Mouse (Mus musculus): Measurements from ENCODE around the gene Zmat5.
"Not testable (repeated sequence)": the region's sequence is repeated elsewhere in the genome, so short reads cannot be mapped to it uniquely, and the experiment has no call there.

Zmat5 gene

GRCm38 (mm10) chr11:4688632-4689380, 15.7 kb upstream of the Zmat5 start:
- DNase-seq (ENCODE audit: low read depth, low spot score), result no peak

- DNase-seq (ENCODE audit: low read depth, low spot score), result no peak
These were observed 14.1 kb upstream of the Zmat5 start for GRCm38 (mm10) chr11:4690353-4690752.

DNA sequence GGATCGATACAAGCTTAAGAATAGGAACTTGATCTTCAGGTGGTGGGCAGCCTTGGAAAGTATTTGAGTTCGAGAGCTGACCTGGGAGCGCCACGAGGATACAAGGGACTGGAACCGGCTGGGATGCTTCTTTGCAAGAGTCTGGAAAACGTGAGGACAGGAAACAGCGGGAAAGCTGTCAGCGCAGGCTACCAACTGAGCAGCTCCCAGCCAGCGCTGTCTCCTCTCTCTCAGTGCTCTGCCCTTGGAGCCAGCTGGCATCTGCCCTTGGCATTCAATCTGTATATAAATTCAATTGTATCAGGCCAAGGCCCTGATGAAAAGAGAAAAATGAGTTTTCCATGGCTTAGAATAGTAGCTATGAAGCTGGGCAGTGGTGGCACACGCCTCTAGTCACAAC, 13.3 kb upstream of the Zmat5 start:
- no peak for DNase-seq (ENCODE audit: low read depth, low spot score)

DNA sequence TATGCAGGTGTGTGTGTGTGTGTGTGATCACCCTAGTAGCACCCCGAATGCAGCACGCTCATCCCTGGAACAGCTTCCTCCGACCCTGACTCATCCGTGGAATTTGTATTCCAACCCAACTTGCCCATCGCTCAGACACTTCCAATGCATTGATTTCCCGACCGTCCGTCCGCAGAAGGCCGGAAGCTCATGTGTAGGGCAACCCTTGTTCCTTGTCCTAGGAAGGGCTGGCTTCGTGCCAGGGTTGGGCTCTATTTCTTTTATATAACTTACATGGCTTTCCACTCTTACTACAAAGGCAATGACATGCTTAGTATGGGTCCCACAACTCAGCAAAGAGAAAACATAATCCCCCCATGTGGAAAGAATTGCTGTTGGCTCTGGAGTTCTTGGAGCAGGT, 12.3 kb upstream of the Zmat5 start:
- no peak for DNase-seq (ENCODE audit: low read depth, low spot score)

- DNase-seq (ENCODE audit: low read depth, low spot score), result no peak
These were observed 7.2 kb upstream of the Zmat5 start for GRCm38 (mm10) chr11:4697043-4697983.

DNA sequence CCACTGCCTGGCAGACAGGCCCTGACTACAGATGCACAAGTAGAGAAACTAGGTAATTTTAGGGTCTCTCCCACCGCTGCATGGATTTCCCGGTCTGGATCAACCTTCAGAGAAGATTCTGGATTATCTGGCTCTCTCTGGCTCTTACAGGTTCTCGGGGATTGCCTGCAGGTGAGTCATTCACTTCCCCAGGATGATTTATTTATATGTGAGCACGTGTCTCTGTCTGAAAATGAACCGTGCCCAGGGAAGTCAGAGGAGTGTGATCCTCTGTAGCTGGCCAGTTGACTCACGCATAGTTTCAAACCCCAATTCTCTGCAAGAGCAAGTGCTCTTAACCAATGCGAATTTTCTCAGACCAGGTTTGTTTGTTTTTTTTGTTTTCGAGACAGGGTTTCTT, 3.8 kb upstream of the Zmat5 start:
- no peak for DNase-seq (ENCODE audit: low read depth, low spot score)

DNA sequence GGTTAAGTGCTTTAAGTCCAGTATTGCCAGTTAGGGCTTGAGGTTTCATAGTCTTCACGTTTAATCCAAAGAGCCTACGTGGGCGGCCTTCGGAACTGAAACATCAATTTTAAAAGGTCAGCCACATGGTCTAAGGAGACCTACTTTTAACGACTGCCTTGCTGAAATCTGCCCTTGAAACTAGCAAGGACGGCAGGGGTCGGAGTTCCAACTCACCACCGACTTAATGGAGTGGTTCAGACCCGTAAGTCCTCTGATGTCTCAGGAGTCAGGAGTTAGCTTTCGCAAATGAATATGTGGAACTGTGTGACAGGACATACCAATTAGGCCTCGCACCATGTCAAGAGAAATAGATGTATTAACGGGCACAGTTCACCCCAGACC, 798 bp upstream of the Zmat5 start:
- DNase-seq (ENCODE audit: low read depth, low spot score), result no peak

DNA sequence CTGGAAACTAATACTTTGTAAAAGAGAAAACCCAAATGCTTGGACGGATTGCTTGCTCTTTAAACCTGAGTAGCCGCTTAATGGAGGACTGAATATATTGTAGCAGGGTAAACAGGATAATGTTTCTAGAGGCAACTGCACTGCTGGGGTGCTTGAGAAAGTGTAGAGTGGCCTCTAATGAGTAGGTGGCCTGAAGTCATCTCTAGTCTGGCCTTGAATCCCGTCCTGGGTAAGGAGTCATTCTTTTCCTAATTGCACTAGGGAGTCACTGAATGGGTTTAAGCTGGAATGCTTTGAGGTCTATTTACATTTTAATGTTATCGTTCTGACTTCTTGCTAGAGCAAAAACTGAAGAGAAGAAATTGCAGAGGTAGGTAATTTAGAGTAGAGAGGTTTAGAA, 700 bp downstream of the Zmat5 start:
- no peak for DNase-seq (ENCODE audit: low read depth, low spot score)

DNA sequence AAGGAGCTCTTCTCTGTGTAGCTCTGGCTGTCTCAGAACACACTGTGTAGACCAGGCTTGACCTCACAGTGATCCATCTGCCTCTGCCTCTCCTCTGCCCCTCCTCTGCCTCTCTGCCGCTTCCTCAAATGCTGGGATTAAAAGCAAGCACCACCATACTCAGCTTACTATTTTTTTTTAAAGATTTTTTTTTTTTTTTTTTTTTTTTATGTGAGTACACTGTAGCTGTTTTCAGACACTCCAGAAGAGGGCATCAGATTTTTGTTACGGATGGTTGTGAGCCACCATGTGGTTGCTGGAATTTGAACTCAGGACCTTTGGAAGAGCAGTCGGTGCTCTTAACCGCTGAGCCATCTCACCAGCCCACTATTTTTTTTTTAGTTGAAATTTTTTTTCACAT, 5.7 kb downstream of the Zmat5 start:
- not testable (repeated sequence) for DNase-seq (ENCODE audit: low read depth, low spot score)

- no peak for DNase-seq (ENCODE audit: low read depth, low spot score)
These were observed 8.3 kb downstream of the Zmat5 start for GRCm38 (mm10) chr11:4712822-4713221.

DNA sequence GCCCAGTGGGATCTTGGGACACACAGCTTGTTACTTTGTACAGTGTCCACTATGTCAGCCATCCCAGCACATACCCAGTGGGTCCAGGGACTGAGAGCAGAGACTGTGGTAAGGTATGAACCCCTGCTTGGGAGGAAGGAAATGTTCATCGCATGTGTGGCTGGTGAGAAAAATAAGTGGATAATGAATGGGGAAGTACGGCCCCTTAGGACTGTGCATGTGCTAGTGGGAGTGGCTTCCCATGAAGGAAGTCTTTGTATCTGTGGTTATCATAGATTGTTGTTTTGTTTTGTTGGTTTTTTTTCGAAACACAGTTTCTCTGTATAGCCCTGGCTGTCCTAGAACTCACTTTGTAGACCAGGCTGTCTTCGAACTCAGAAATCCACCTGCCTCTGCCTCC, 10.2 kb downstream of the Zmat5 start:
- no peak for DNase-seq (ENCODE audit: low read depth, low spot score)

DNA sequence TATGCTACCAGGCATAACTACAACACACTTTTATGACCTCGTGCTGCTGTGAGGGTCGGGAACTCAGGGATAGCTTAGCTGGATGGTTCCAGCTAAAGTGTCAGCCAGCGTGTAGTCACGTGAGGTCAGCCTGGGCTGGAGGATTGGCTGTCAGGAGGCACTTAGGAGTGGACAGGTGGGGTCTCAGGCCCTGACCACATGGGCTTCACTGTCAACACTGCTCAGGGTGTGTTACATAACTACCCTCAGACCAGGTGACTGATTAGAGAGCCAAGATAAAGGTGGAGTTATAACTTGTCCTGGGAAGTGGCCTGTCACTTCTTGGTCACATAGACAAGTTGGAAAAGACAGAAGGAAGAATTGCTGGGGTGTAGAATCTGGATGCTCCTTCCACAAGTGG, 11.1 kb downstream of the Zmat5 start:
- no peak for DNase-seq (ENCODE audit: low read depth, low spot score)

DNA sequence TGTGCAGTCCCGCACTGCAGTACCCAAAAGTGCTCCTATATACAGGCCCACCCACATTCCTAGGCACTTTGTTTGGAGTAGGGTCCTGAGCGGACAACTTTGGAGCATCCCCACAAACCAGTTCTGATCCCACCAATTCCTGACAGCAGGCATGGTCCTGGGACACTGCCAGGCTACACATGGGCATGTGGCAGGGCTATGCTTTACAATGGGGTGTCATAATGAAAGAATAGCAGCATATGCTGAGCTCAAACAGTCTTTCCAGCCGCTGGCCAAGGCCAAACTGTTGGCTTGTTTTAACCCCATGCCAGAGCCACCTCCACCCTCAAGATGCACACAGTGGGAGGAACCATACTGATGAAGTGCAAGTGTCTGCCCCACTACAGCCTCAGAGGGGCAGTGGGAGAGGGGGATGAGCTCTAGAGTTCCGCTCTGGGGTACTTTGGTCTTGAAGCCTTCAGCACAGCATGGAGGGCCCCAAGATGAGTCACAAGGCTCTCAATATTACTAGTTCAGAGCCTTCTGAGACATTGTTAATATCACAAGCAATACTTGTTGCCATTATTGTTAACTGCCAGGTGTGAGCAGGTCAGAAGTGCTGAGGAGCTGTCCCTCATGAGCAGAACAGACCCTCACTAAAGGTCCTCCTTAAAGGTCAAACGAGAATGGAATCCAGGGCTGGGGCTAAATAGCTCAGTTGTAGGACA, 12.2 kb downstream of the Zmat5 start:
- no peak for DNase-seq (ENCODE audit: low read depth, low spot score)

DNA sequence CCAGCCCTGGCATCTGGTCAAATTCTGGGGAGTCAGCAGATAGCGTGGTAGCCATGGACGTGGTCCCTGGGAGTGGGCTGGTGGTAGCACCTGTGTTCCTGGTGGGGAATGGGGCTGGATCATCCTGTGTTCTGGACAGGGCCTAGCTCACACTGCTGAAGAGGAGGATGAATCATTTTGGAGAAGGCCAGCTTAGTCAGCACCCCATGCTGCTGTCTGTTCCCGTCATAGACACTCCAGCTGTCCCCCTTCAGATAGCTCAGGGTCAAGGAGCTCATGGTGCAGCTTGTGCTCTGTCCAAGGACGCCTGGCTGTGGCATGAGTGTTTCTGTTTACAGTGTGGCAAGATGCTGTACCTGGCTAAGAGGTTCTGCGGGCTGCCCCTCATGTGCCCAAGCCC, 14.1 kb downstream of the Zmat5 start:
- DNase-seq (ENCODE audit: low read depth, low spot score), result no peak

DNA sequence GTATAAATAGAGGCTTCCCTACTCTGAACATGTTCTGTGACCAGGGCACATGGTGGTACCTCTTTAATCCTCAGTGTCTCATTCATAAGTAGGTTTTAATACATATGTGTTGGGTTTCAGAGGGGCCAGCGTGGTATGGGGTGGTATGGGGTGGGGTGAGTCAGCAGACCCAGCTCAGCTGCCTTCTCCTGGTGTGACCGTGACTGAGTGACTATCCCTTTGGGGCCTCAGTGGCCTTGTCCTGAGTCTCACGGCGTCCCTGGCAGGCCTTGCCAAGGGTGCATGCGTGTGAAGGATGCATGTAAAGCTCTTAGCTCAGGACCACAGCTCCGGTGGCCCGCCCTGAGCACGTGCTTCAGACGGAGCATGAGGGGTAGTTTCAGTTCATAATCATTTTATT, 15.5 kb downstream of the Zmat5 start:
- no peak for DNase-seq (ENCODE audit: low read depth, low spot score)

- DNase-seq (ENCODE audit: low read depth, low spot score), result no peak
These were observed 15.9 kb downstream of the Zmat5 start for GRCm38 (mm10) chr11:4720393-4720792.

DNA sequence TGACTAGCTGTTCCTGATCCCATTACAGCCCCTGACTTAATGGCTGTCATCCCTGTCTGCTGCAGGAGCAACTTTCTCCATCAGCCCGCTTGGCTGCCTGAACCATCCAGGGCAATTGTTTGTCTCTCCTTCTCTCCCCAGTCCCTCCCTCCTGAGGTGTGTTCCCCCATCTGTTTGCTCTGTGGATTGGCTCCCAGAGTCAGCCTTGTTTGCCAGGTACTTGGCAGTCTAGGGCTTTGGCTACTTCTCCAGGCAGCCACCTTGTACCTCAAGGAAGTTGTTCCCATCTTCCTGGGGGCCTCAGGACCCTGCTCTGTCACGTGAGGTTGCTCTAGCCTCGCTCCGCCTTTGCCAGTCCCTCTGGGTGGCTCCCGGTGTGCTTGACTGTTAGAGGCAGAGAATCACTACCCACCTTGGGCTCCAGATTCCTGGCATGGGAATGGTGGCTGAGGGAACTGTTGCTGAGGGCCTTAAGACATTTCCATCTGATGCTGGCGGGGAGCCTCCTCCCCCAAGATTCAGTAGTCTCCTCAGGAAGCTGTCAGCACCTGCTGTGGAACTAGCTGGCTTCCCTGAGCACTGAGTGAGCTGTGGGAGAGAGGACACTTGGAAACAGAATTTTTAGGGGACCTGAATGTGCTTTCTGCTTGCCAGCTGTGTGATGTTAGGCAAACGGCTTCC, 16.6 kb downstream of the Zmat5 start:
- no peak for DNase-seq (ENCODE audit: low read depth, low spot score)

- DNase-seq (ENCODE audit: low read depth, low spot score), result no peak
These were observed 17.2 kb downstream of the Zmat5 start for GRCm38 (mm10) chr11:4721728-4722127.

DNA sequence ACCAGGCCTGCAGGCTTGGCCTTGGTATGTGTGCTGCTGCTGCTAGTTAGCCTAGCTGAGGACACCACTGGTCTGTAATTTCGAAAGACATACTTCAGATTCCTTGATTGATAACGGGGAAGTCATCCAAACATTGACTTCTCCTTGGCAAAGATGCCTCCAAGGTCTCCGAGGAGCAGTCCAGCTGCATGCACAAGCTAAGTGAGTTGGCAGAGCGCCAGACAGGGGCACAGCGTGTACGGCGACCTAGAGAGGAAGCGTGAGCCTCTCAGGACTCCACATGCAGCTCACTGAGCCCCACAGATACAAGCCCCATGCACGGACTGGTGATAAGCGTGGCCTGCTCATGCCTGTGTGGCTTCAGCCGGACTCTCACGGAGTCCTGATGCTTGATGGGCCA, 25.1 kb downstream of the Zmat5 start:
- no peak for DNase-seq (ENCODE audit: low read depth, low spot score)

DNA sequence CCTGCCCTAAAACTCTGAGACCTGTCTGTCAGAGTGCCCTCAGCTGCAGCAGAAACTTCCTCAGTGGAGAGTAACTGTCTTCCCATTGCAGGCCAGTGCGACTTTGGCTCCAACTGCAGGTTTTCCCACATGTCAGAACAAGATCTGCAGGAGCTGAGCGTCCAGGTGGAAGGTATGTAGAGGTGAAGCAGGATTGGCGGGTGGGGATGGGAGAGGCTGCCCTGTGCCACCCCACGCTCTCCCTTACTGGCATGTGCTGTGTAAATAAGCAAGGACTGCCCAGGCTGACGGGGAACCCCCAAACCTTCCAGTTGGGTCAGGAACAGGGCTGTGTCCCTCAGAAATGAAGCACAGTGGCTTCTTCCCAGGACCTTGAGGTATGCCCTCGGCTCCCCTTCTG, 25.6 kb downstream of the Zmat5 start:
- DNase-seq (ENCODE audit: low read depth, low spot score), result no peak

DNA sequence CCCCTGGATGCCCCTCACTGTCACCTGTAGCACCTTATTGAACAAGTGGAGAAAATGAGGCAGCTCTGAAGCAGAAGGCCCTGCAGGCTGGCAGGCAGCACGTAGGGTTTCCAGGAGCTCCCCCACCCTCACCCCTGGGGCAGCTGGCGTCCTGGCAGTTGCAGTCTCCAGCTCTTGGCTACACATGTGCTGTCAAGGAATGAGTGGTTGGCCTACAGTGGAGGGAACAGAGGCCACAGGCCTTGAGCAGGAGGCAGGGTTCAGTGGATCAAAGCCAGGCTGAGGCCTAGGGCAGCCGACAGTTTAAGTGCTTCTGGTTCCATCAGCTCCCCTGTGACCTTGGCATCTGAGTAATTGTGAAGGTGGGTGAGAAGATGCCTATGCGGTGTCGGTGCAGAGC, 26.4 kb downstream of the Zmat5 start:
- no peak for DNase-seq (ENCODE audit: low read depth, low spot score)

GRCm38 (mm10) chr11:4731781-4732180, 27.3 kb downstream of the Zmat5 start:
- no peak for DNase-seq (ENCODE audit: low read depth, low spot score)

Data from mesoderm, embryonic 11.5 days (tissue).